Mouse (Mus musculus): ENCODE data around the gene Setx. TPM values are rescaled to one million over a fixed set of nuclear protein-coding genes. Genes with fewer than 3 reads are reported as not detected.

Gene Setx
- polyA plus RNA-seq, 1 experiment from 2014 or later = 10.9 TPM

DNA sequence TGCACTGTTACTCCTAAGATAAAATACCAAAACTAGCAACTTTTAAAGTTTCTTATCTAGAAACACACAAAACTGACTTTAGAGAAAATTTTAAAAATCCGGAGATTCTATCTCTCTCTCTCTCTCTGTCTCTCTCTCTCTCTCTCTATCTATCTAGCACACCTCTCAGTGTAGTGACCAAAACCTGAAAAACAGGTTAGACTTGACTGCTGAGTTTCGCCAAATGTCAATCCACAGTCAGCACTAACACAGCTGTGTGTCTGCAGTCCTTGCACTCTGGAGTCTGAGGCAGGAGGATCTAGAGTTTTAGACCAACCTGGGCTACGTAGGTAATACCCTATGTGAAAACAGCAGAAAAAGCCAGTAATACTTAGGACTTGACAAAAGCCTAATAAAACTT lies 50.9 kb downstream of the Setx start:
- WGBS = 99% methylated on average over 3 of the region's 3 CpGs
- no peaks in the 10 kb centered on the region for H3K4me1 ChIP-seq (replicated peaks)
- no peaks in the 10 kb centered on the region for H3K9me3 ChIP-seq
- H3K4me2 ChIP-seq = no peak overlapping the region
- H3K36me3 ChIP-seq = peaks cover 95% of the 10 kb centered on the region
- H3K9ac ChIP-seq = no peak overlapping the region
- no peak for ATAC-seq (ENCODE audit: low read depth)
- no peak overlapping the region for H3K27ac ChIP-seq (replicated peaks)
- H3K4me3 ChIP-seq = no peak overlapping the region
- H3K27me3 ChIP-seq = no peaks in the 10 kb centered on the region

DNA sequence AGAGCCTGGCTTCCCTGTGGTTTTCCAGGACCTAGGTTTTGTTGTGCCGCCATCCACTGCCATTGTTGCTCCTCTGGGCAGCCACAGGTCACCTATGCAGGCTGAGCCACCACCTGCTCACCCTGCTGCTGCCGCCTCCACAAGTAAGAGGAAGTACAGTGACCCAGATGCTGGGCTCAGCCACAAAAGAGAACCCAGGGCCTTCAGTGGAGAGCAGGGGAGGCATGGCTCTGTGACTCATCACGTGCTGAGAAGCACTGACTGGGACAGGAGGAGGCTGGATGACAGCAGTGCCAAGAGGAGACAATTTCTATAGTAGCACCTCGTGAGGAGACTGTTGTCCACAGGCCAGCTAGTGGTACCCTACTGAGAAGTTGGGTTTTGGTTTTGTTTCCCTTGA lies 55.8 kb downstream of the Setx start:
- 82% methylated on average over 4 of the region's 4 CpGs for WGBS
- no peak overlapping the region for H3K4me3 ChIP-seq
- no peaks in the 10 kb centered on the region for H3K4me1 ChIP-seq (replicated peaks)
- no peak overlapping the region for H3K27ac ChIP-seq (replicated peaks)
- no peaks in the 10 kb centered on the region for H3K9me3 ChIP-seq
- H3K4me2 ChIP-seq = no peak overlapping the region
- no peak overlapping the region for H3K9ac ChIP-seq
- no peaks in the 10 kb centered on the region for H3K27me3 ChIP-seq
- H3K36me3 ChIP-seq = peaks cover 75% of the 10 kb centered on the region
- ATAC-seq (ENCODE audit: low read depth) = no peak

DNA sequence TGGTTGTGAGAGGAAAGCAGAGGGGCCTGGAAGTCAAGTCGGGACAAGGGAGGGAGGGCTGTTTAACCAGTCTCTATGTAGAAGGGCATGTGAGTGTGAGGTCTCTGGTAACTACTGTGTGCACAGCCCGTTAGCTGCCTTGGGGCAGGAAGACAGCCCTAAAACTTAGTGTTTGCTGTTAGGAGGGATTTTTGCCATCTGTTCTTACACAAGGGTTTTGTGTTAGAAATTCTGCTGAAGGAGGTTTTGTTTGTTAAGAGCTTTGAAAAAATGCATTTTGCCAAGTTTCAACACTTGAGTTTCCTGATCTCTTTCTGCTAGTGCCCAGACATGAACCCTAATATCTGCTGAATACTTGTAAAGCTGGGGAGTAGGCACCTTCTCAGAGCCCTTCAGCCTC lies 57.1 kb downstream of the Setx start:
- no peak overlapping the region for H3K4me3 ChIP-seq
- ATAC-seq (ENCODE audit: low read depth) = no peak
- H3K27ac ChIP-seq (replicated peaks) = no peak overlapping the region
- H3K9ac ChIP-seq = no peak overlapping the region
- no peaks in the 10 kb centered on the region for H3K9me3 ChIP-seq
- 94% methylated on average over 2 of the region's 2 CpGs for WGBS
- peaks cover 64% of the 10 kb centered on the region for H3K36me3 ChIP-seq
- H3K27me3 ChIP-seq = no peaks in the 10 kb centered on the region
- no peak overlapping the region for H3K4me2 ChIP-seq
- H3K4me1 ChIP-seq (replicated peaks) = no peaks in the 10 kb centered on the region

DNA sequence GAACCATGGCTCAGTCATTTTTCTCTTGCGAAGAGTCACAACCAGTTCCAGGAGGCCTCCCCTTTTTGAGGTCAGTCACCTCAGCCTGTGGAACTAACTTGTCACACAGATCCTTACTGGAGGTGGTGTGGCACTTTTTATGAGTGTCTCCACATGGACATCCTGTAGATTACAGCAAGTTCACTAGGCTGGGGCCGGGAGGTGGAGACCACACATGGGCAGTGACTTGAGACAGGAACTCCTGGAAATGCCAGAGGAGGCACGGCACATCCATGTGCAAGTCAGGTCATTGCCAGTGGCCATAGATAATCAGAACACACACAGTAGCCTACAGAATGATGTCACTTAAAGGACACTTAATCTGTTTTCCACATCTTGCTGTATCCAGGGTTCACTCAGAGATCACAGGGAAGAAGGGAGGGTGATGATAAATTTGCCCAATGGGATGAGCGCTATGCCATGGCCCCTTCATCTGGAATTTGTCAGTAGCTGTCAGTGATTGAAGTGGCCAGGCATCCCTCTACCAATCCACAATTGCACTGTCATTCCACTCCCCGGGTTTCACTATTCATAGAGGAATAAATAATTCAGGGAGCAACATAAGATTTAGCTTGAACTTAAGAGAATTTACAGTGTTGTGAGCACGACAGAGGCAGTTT lies 59.4 kb downstream of the Setx start:
- H3K36me3 ChIP-seq = peaks cover 42% of the 10 kb centered on the region
- H3K27me3 ChIP-seq = no peaks in the 10 kb centered on the region
- no peak overlapping the region for H3K27ac ChIP-seq (replicated peaks)
- no peak for ATAC-seq (ENCODE audit: low read depth)
- H3K9me3 ChIP-seq = no peaks in the 10 kb centered on the region
- no peak overlapping the region for H3K4me3 ChIP-seq
- H3K4me1 ChIP-seq (replicated peaks) = no peaks in the 10 kb centered on the region
- WGBS = 73% methylated on average over 6 of the region's 6 CpGs
- H3K4me2 ChIP-seq = no peak overlapping the region
- H3K9ac ChIP-seq = no peak overlapping the region

DNA sequence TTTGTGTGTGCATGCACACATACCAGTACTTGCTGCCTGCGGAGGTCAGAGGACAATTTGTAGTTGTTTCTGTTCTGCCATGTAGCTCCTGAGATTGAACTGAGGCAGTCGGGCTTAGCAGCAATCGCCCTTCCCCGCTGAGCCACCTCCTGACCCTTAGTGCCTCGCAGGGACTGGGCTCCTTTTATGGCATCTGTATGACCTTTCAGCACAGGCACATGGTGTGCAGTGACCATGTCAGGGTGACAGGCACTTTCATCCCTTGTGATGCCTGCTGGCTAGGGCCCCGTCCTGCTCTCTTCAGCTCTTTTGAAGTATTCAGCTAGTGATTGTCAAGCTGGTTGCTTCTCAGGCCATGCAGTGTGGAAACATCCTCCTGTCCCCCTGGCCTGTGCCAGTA lies 62.2 kb downstream of the Setx start:
- H3K9me3 ChIP-seq = no peaks in the 10 kb centered on the region
- H3K27ac ChIP-seq (replicated peaks) = no peak overlapping the region
- 27% methylated on average over 6 of the region's 6 CpGs for WGBS
- H3K27me3 ChIP-seq = no peaks in the 10 kb centered on the region
- no peak overlapping the region for H3K4me3 ChIP-seq
- no peak for ATAC-seq (ENCODE audit: low read depth)
- H3K36me3 ChIP-seq = peaks cover 13% of the 10 kb centered on the region
- H3K4me1 ChIP-seq (replicated peaks) = peaks cover 10% of the 10 kb centered on the region
- H3K9ac ChIP-seq = no peak overlapping the region
- no peak overlapping the region for H3K4me2 ChIP-seq

DNA sequence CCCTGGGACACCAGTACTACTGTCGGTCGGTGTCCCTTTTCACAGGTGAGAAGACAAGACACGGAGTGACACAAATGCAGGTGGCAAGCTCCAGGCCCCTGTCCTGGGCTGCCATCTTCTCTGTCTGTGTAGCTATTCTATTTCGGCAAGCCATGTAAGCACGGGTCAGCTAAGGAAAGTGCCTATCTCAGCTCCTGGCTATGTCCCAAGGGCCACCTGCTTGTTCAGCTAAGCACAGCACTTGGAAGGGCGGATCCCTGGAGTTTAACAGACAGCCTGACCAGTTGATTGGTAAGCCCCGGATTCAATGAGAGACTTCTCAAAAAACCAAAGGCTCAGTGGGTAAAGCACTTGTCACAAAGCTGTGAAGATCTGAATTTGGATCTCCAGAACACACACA lies 66.4 kb downstream of the Setx start:
- Histone ChIP-seq H3K36me3 (no peaks in the 10 kb centered on the region), H3K27ac (replicated peaks) (no peak overlapping the region), H3K9ac (no peak overlapping the region), H3K4me2 (no peak overlapping the region), H3K9me3 (no peaks in the 10 kb centered on the region), H3K4me1 (replicated peaks) (peaks cover 43% of the 10 kb centered on the region), H3K4me3 (no peak overlapping the region), H3K27me3 (peaks cover 5% of the 10 kb centered on the region)
- no peak for ATAC-seq (ENCODE audit: low read depth)
- 89% methylated on average over 7 of the region's 7 CpGs for WGBS

DNA sequence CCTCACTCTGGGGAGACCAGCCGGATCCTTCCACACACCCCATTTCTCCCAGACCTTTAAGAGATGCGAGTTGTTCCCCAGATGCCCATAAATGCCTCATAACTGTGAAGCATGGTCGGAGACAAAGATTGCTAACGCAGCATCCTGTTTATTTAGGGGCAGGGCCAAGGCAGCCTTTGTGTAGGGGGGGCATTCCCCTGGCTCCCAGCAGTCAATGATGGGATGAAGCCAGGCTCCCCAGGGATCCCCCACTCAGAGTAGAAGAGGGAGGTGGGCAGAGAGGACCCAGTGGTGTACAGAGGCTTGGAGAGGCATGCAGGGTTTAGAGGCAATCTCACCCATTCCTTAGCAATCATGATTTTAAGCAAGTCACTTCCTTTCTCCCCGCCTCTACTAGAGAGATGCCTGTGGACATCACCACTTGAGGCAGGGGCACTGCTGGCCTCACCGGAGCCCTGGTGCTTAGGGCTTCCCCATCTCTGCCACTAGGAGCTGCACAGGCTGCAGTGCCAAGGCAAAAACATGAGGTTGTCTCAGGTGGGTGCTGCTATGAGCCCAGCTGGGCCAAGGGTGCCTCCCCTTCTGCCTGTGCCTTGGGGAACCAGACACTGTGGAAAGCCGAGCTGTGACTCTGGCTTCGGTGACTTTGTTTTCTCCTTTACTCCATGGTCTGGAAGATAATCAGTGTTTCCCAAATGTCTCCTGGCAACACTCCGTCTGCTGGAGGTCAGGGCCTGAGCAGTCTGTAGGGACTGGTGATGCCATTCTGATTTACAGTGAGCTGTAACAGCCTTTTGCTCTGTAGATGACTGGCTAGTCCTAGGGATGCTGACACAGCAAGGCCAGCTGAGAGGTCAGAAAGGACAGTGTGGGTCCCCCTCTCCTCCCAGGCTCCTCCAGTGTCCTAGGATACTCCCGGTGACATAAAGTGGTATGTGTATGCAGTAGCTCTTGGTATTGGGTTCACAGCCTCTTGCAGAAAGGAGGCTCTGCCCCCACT lies 67.5 kb downstream of the Setx start:
- peak; percentile 25 for ATAC-seq (ENCODE audit: low read depth)
- WGBS = 46% methylated on average over 10 of the region's 10 CpGs
- peak overlapping the region; percentile 63 for H3K27ac ChIP-seq (replicated peaks)
- peaks cover 43% of the 10 kb centered on the region for H3K4me1 ChIP-seq (replicated peaks)
- H3K4me3 ChIP-seq = no peak overlapping the region
- peak overlapping the region; percentile 13; the same call in 1 of the 2 replicates for H3K9ac ChIP-seq
- no peaks in the 10 kb centered on the region for H3K9me3 ChIP-seq
- H3K27me3 ChIP-seq = peaks cover 17% of the 10 kb centered on the region
- H3K36me3 ChIP-seq = no peaks in the 10 kb centered on the region
- H3K4me2 ChIP-seq = no peak overlapping the region

DNA sequence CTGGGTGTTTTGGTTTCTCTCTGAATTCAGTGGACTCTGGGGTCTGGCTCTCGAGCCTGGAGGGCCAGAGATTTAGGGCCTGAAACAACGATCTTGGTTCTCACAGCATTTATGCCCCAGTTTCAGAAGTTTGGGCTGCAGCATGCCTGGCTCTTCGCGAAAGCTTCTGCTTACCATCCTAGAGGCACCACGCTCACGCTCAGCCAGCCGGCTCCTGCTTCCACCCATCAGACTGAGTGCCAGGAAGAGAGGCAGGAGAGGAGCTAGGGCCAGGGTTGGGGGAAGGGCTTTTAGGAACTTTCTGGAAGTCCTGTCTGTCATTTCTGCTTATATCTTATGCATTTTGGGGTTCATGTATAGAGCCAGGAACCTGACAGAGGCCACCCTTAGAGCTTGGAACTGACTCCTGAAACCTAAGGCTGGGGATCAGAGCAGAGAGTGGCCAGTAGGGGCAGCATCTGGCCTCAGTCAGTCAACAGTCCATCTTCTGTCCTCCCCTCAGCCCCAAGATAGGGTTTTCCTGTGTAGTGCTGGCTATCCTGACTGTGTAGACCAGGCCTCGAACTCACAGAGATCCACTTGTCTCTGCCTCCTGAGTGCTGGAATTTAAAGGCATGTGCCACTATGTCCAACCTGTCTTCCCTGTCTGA lies 68.8 kb downstream of the Setx start:
- Histone ChIP-seq H3K27ac (replicated peaks) (no peak overlapping the region), H3K4me3 (no peak overlapping the region), H3K4me1 (replicated peaks) (peaks cover 43% of the 10 kb centered on the region), H3K27me3 (peaks cover 26% of the 10 kb centered on the region), H3K36me3 (no peaks in the 10 kb centered on the region), H3K9me3 (no peaks in the 10 kb centered on the region), H3K4me2 (no peak overlapping the region), H3K9ac (no peak overlapping the region)
- 87% methylated on average over 8 of the region's 8 CpGs for WGBS
- no peak for ATAC-seq (ENCODE audit: low read depth)

DNA sequence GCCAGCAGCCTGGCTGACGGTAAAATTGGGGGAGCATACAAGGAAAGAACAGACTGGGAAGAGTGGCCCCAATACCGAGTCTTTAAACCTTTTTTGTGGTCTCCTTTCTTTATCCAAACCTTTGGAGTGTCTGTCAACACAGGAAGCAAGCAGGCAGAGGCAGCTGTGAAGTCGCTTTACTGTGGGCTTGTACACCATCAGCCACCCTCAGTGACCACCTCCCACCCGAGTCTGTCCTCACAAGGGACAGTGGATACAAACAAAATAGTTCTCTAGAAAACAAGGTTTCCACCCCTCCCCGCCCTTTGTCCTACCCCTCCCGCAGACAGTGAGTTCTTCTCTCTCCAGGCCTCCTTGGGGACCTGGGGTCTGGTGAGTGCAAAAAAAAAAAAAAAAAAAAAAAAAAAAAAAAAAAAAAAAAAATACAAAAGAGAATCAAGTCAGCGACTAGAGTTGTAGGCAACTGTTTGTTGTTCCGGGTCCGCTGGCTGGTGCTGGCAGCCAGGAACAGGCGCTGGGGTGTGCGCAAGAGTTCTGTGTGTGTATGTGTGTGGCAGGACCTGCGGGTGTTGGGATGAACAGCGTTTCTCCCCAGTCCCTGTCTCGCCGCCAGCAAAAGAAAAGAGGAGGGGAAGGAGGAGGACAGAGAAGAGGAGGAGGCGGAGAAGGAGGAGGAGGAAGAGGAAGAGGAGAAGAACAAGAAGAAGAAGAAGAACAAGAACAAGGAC lies 70.0 kb downstream of the Setx start:
- peak overlapping the region; percentile 67; the same call in 1 of the 2 replicates for H3K9ac ChIP-seq
- peaks cover 43% of the 10 kb centered on the region for H3K4me1 ChIP-seq (replicated peaks)
- H3K9me3 ChIP-seq = no peaks in the 10 kb centered on the region
- H3K27ac ChIP-seq (replicated peaks) = no peak overlapping the region
- 17% methylated on average over 16 of the region's 16 CpGs for WGBS
- no peaks in the 10 kb centered on the region for H3K36me3 ChIP-seq
- no peak for ATAC-seq (ENCODE audit: low read depth)
- H3K4me2 ChIP-seq = peak overlapping the region; percentile 83
- peak overlapping the region; percentile 47 for H3K4me3 ChIP-seq
- peaks cover 26% of the 10 kb centered on the region for H3K27me3 ChIP-seq

DNA sequence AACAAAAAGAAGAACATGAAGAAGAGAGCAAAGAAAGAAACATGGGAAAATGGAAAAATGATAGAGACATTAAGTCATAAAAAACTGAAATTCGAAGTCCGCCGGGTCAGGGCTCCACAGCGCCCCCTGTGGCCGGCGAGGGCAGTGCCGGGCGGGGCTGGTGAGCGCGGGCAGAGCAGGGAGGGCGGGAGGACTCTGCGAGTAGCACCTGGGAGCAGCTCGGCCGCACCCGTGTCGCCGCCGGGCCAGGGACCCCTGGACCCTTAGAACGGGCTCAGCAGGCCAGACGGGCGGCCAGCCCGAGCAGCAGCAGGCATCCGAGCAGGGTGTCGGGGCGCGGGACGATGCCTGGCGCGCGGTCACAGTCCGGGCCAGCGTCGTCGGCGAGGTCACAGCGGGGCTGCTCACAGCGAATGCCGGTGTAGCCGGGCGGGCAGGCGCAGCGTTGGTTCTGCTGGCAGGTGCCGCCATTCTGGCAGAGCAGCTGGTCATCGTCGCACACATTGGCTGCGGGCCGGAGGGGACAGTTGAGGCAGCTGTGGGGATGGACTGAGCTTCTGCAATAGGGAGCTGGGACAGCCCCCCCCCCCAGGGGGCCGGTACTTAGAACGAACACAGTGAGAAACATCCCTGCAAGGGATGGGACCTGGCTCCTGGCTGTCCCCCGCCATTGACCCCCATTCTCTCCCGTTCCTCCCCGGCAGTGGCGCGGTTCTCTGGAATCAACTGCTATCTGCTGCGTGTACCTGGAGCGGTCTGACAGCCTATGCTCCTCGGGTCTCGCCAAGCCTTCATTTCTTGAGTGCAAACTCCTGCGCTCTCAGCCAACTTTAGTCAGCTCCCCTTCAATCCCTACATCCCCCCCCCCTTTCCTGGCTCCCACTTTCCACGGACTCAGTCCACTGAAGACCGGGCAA lies 70.8 kb downstream of the Setx start:
- peak overlapping the region; percentile 47 for H3K4me3 ChIP-seq
- WGBS = 1% methylated on average over 61 of the region's 61 CpGs
- H3K9ac ChIP-seq = peak overlapping the region; percentile 67
- H3K9me3 ChIP-seq = no peaks in the 10 kb centered on the region
- H3K36me3 ChIP-seq = no peaks in the 10 kb centered on the region
- peak; percentile 74 for ATAC-seq (ENCODE audit: low read depth)
- peaks cover 26% of the 10 kb centered on the region for H3K27me3 ChIP-seq
- H3K4me1 ChIP-seq (replicated peaks) = peaks cover 43% of the 10 kb centered on the region
- no peak overlapping the region for H3K27ac ChIP-seq (replicated peaks)
- peak overlapping the region; percentile 83 for H3K4me2 ChIP-seq

DNA sequence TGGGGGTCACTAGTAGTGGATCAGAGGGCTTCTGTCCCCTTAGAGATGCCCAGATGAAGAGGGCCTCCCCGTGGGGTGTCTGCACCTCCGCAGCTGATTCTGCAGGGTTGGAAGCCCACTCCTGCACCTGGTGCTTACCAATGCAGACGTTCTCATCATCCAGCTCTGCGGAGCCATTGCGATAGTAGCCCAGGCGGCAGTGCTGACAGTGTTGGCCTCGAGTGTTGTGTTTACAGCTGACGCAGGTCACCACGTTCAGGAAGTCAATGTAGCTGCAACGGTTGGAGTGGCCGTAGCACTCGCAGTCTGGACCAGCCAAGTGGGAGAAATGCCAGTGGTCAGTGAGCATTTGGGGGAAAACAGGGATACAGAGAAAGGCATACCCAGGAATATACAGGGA lies 72.9 kb downstream of the Setx start:
- H3K9ac ChIP-seq = no peak overlapping the region
- WGBS = 72% methylated on average over 12 of the region's 12 CpGs
- peaks cover 26% of the 10 kb centered on the region for H3K27me3 ChIP-seq

More for the DNA sequence above, 72.9 kb downstream of the Setx start:
- no peak overlapping the region for H3K27ac ChIP-seq (replicated peaks)
- no peak overlapping the region for H3K4me3 ChIP-seq
- H3K4me1 ChIP-seq (replicated peaks) = peaks cover 27% of the 10 kb centered on the region
- no peaks in the 10 kb centered on the region for H3K36me3 ChIP-seq
- ATAC-seq (ENCODE audit: low read depth) = no peak
- H3K4me2 ChIP-seq = no peak overlapping the region
- no peaks in the 10 kb centered on the region for H3K9me3 ChIP-seq
